8 mouse cellular contexts compared by ENCODE assay signal in the genomic region with DNA sequence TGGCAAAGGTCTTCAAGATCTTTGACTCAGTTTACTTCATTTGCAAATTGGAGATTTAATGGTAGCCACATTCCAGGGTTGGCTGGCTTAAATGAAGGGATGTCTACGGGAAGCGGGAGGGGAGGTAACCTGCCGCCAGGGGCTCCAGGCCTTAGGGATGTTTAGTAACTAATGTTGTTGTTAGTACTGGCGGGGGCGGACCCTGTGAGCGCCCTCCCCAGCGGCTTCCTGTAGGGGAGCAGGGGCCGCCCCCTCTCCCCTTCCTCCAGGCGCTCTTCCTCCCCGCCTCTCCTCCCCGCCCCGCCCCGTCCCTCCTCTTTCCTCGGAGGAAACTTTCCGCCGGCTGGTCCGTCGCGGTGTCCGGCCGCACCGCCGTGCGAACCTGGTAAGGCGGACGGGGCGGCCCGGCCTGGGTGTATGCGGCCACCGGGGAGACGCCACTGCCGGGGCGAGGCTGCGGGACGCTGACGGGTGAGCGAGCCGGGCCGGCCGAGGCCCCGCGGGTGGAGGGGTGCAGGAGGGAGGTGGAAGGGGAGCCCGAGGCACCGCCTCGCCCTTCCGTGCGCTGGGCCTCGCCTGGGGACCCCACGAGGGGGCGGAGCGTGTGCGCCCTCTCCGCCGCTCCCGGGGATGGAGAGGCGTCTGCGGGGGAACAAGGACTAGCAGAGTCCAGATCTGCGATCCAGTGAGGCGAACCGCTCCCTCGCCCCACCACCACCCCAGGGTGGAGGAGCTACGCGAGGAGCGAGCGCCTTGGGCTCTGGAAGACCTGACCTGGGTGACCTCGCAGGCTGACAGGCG. TPM values are rescaled to one million over a fixed set of nuclear protein-coding genes. Genes with fewer than 3 reads are reported as not detected.
DNase-seq lines count a peak whose midpoint lies in the region; ATAC-seq and TF ChIP-seq lines count a peak whose summit lies in the region.

No protein-coding gene starts in this region.

- 2% methylated on average over 64 of the region's 67 CpGs for WGBS in forebrain, embryonic 12.5 days
- WGBS in limb, embryonic 11.5 days: under 1% methylated on average over 63 of the region's 67 CpGs
- under 1% methylated on average over 67 of the region's 67 CpGs for WGBS in midbrain, embryonic 11.5 days

- H3K4me3 ChIP-seq in layer of hippocampus, adult 2 months: peak overlapping the region; percentile 61
- peak overlapping the region; percentile 50 for H3K4me3 ChIP-seq in forebrain, embryonic 12.5 days (replicated peaks)
- H3K4me3 ChIP-seq in limb, embryonic 11.5 days (ENCODE audit: low read depth, low read length): peak overlapping the region; percentile 88
- peak overlapping the region; percentile 39 for H3K4me3 ChIP-seq in midbrain, embryonic 11.5 days (ENCODE audit: low read depth, low read length)
- peak overlapping the region; percentile 58 for H3K4me3 ChIP-seq in testis, adult 2 months (ENCODE audit: control insufficient read depth, low read depth, low read length)

- peak overlapping the region; percentile 56 for H3K9ac ChIP-seq in forebrain, embryonic 12.5 days
- peak overlapping the region; percentile 79 for H3K9ac ChIP-seq in limb, embryonic 11.5 days (ENCODE audit: low read length)
- peak overlapping the region; percentile 33 for H3K9ac ChIP-seq in midbrain, embryonic 11.5 days (ENCODE audit: low read length)

- H3K4me1 ChIP-seq in forebrain, embryonic 12.5 days: peaks cover 18% of the 10 kb centered on the region
- peaks cover 41% of the 10 kb centered on the region for H3K4me1 ChIP-seq in limb, embryonic 11.5 days (ENCODE audit: control insufficient read depth, insufficient read depth, low read length)
- peaks cover 16% of the 10 kb centered on the region for H3K4me1 ChIP-seq in midbrain, embryonic 11.5 days (ENCODE audit: control insufficient read depth, insufficient read depth, low read length)
- H3K4me1 ChIP-seq in testis, adult 2 months (ENCODE audit: control insufficient read depth, insufficient read depth, low read length): peaks cover 17% of the 10 kb centered on the region

- H3K9me3 ChIP-seq in forebrain, embryonic 12.5 days: no peaks in the 10 kb centered on the region
- no peaks in the 10 kb centered on the region for H3K9me3 ChIP-seq in limb, embryonic 11.5 days (ENCODE audit: control insufficient read depth, low read length)
- no peaks in the 10 kb centered on the region for H3K9me3 ChIP-seq in midbrain, embryonic 11.5 days (ENCODE audit: control insufficient read depth, low read length)

- TF ChIP-seq POLR2A in testis, adult 2 months (IDR thresholded peaks at IDR 0.05; ENCODE audit: control insufficient read depth, low read depth, low read length): no peak

- intact Hi-C loops in heart, postnatal 36 days (cut with DNase I): loop anchor here (2.0 kb wide), 2 partner anchors 14 to 38 kb away; partner anchors contain the start of gene Sh3d21

- H3K4me2 ChIP-seq in forebrain, embryonic 12.5 days: peak overlapping the region; percentile 80
- peak overlapping the region; percentile 99 for H3K4me2 ChIP-seq in limb, embryonic 11.5 days (ENCODE audit: low read depth, severe bottlenecking)
- H3K4me2 ChIP-seq in midbrain, embryonic 11.5 days: peak overlapping the region; percentile 57

- no peaks in the 10 kb centered on the region for H3K36me3 ChIP-seq in forebrain, embryonic 12.5 days (replicated peaks)
- no peaks in the 10 kb centered on the region for H3K36me3 ChIP-seq in limb, embryonic 11.5 days (ENCODE audit: control insufficient read depth, insufficient read depth, low read length)
- no peaks in the 10 kb centered on the region for H3K36me3 ChIP-seq in midbrain, embryonic 11.5 days (ENCODE audit: control insufficient read depth, insufficient read depth, low read length)
- no peaks in the 10 kb centered on the region for H3K36me3 ChIP-seq in testis, adult 2 months (ENCODE audit: control insufficient read depth, insufficient read depth, low read length)

- no peak for DNase-seq in layer of hippocampus, adult 2 months (ENCODE audit: low spot score in 2 of 2)
- no peak for DNase-seq in layer of hippocampus, adult 9-10 months (ENCODE audit: low spot score)
- peak; percentile 73 to 83 for DNase-seq in heart, postnatal 36 days
- peak; percentile 81 for DNase-seq in limb, embryonic 11.5 days (ENCODE audit: low spot score)
- peak; percentile 93 for DNase-seq in midbrain, embryonic 11.5 days (ENCODE audit: low spot score, missing footprints)

- peak overlapping the region; percentile 67; the same call in 1 of the 2 replicates for H3K27ac ChIP-seq in layer of hippocampus, adult 2 months
- peak overlapping the region; percentile 50 for H3K27ac ChIP-seq in forebrain, embryonic 12.5 days
- H3K27ac ChIP-seq in limb, embryonic 11.5 days (replicated peaks; ENCODE audit: low read depth, low read length): peak overlapping the region; percentile 96
- no peak overlapping the region for H3K27ac ChIP-seq in midbrain, embryonic 11.5 days (ENCODE audit: low read depth, low read length)
- H3K27ac ChIP-seq in testis, adult 2 months (ENCODE audit: control insufficient read depth, insufficient read depth, low read depth, low read length): peak overlapping the region; percentile 12

- ATAC-seq in forebrain, embryonic 12.5 days (ENCODE audit: low FRiP score): no peak
- peak; percentile 28; the same call in 1 of the 2 replicates for ATAC-seq in limb, embryonic 11.5 days (ENCODE audit: insufficient number of reproducible peaks, low FRiP score, low TSS enrichment, low read depth)
- peak; percentile 45; the same call in 1 of the 2 replicates for ATAC-seq in midbrain, embryonic 11.5 days (ENCODE audit: low FRiP score)
- no peak for ATAC-seq in erythroid progenitor cell, adult 5-6 weeks (replicated peaks; ENCODE audit: low FRiP score, poor library complexity, severe bottlenecking)

- peak; percentile 49 for TF ChIP-seq CTCF in layer of hippocampus, adult 2 months (conservative IDR thresholded peaks at IDR 0.05)
- no peak for TF ChIP-seq CTCF in testis, adult 2 months (IDR thresholded peaks at IDR 0.05; ENCODE audit: control insufficient read depth, insufficient read depth, insufficient replicate concordance, low read depth, low read length)

- H3K27me3 ChIP-seq in forebrain, embryonic 12.5 days: peaks cover 57% of the 10 kb centered on the region
- H3K27me3 ChIP-seq in limb, embryonic 11.5 days (ENCODE audit: control insufficient read depth, insufficient read depth, low read length): no peaks in the 10 kb centered on the region
- H3K27me3 ChIP-seq in midbrain, embryonic 11.5 days (ENCODE audit: control insufficient read depth, insufficient read depth, low read length): peaks cover 34% of the 10 kb centered on the region
- no peaks in the 10 kb centered on the region for H3K27me3 ChIP-seq in testis, adult 2 months (ENCODE audit: control insufficient read depth, insufficient read depth, low read length)

RNA-seq across cellular contexts. Expression of gene Eva1b, which starts 0.8 kb away (rescaled TPM):
- total RNA-seq in layer of hippocampus, adult 2 months (2021): 1 to 10 TPM; 3.3 to 3.6 TPM
- polyA plus RNA-seq in forebrain, embryonic 12.5 days (2016; fragmentation: Nextera tagmentation; extraction: Ambion mirVana): 13.1 and 15.9 TPM in 2 replicates
- 10 to 100 TPM; 15.7 to 16.2 TPM for total RNA-seq in heart, postnatal 36 days (2021)
- 64.3 and 70.3 TPM in 2 replicates for polyA plus RNA-seq in limb, embryonic 11.5 days (2014; fragmentation: Nextera tagmentation; extraction: Ambion mirVana)
- polyA plus RNA-seq in midbrain, embryonic 11.5 days (2014; fragmentation: Nextera tagmentation; extraction: Ambion mirVana): 22.4 and 24.8 TPM in 2 replicates
- polyA plus RNA-seq in testis, adult 2 months (2012; rRNA removed): 5.4 and 6.2 TPM in 2 replicates
- not detected in 2 replicates for total RNA-seq in erythroid progenitor cell, adult 5-6 weeks (2015; ENCODE audit: low replicate concordance)
- total RNA-seq in erythroid progenitor cell, adult 5-6 weeks (2017; ENCODE audit: low replicate concordance): 0.51 TPM in 1 of 2 replicates, not detected in the other

RNA-seq across cellular contexts. Expression of gene Sh3d21, which starts 14.9 kb away (rescaled TPM):
- total RNA-seq in layer of hippocampus, adult 2 months (2021): under 1 TPM; 0.59 to 0.81 TPM
- polyA plus RNA-seq in forebrain, embryonic 12.5 days (2016; fragmentation: Nextera tagmentation; extraction: Ambion mirVana): 0.96 and 1.5 TPM in 2 replicates
- total RNA-seq in heart, postnatal 36 days (2021): 1 to 10 TPM; 2.4 to 3.6 TPM
- polyA plus RNA-seq in limb, embryonic 11.5 days (2014; fragmentation: Nextera tagmentation; extraction: Ambion mirVana): 5.4 and 5.5 TPM in 2 replicates
- polyA plus RNA-seq in midbrain, embryonic 11.5 days (2014; fragmentation: Nextera tagmentation; extraction: Ambion mirVana): 1.4 TPM in 2 replicates
- 285 and 337 TPM in 2 replicates for polyA plus RNA-seq in testis, adult 2 months (2012; rRNA removed)
- 1.8 TPM in 1 of 2 replicates, not detected in the other for total RNA-seq in erythroid progenitor cell, adult 5-6 weeks (2015; ENCODE audit: low replicate concordance)
- total RNA-seq in erythroid progenitor cell, adult 5-6 weeks (2017; ENCODE audit: low replicate concordance): 0.90 TPM in 1 of 2 replicates, not detected in the other

RNA-seq across cellular contexts. Expression of gene Stk40, which starts 44.6 kb away (rescaled TPM):
- 10 to 100 TPM; 24.8 to 26.6 TPM for total RNA-seq in layer of hippocampus, adult 2 months (2021)
- polyA plus RNA-seq in forebrain, embryonic 12.5 days (2016; fragmentation: Nextera tagmentation; extraction: Ambion mirVana): 42.8 and 48.5 TPM in 2 replicates
- 10 to 100 TPM; 33.6 to 41.5 TPM for total RNA-seq in heart, postnatal 36 days (2021)
- polyA plus RNA-seq in limb, embryonic 11.5 days (2014; fragmentation: Nextera tagmentation; extraction: Ambion mirVana): 27.8 and 30.4 TPM in 2 replicates
- polyA plus RNA-seq in midbrain, embryonic 11.5 days (2014; fragmentation: Nextera tagmentation; extraction: Ambion mirVana): 20.8 and 25.4 TPM in 2 replicates
- 33.5 and 33.9 TPM in 2 replicates for polyA plus RNA-seq in testis, adult 2 months (2012; rRNA removed)
- total RNA-seq in erythroid progenitor cell, adult 5-6 weeks (2015; ENCODE audit: low replicate concordance): 4.7 and 10.1 TPM in 2 replicates
- total RNA-seq in erythroid progenitor cell, adult 5-6 weeks (2017; ENCODE audit: low replicate concordance): 2.4 and 6.4 TPM in 2 replicates

RNA-seq across cellular contexts. Expression of gene Lsm10, which starts 51.9 kb away (rescaled TPM):
- 10 to 100 TPM; 13.4 to 13.8 TPM for total RNA-seq in layer of hippocampus, adult 2 months (2021)
- polyA plus RNA-seq in forebrain, embryonic 12.5 days (2016; fragmentation: Nextera tagmentation; extraction: Ambion mirVana): 41.9 and 46.6 TPM in 2 replicates
- 10 to 100 TPM; 14.5 to 16.4 TPM for total RNA-seq in heart, postnatal 36 days (2021)
- 39.0 and 44.8 TPM in 2 replicates for polyA plus RNA-seq in limb, embryonic 11.5 days (2014; fragmentation: Nextera tagmentation; extraction: Ambion mirVana)
- polyA plus RNA-seq in midbrain, embryonic 11.5 days (2014; fragmentation: Nextera tagmentation; extraction: Ambion mirVana): 40.8 and 45.7 TPM in 2 replicates
- polyA plus RNA-seq in testis, adult 2 months (2012; rRNA removed): 41.9 and 43.5 TPM in 2 replicates
- total RNA-seq in erythroid progenitor cell, adult 5-6 weeks (2015; ENCODE audit: low replicate concordance): 18.0 and 73.2 TPM in 2 replicates
- 2.2 and 4.1 TPM in 2 replicates for total RNA-seq in erythroid progenitor cell, adult 5-6 weeks (2017; ENCODE audit: low replicate concordance)

RNA-seq across cellular contexts. Expression of gene Thrap3, which starts 54.2 kb away (rescaled TPM):
- total RNA-seq in layer of hippocampus, adult 2 months (2021): 100 to 1,000 TPM; 150 to 166 TPM
- 284 and 305 TPM in 2 replicates for polyA plus RNA-seq in forebrain, embryonic 12.5 days (2016; fragmentation: Nextera tagmentation; extraction: Ambion mirVana)
- total RNA-seq in heart, postnatal 36 days (2021): 100 to 1,000 TPM; 119 to 123 TPM
- 247 and 264 TPM in 2 replicates for polyA plus RNA-seq in limb, embryonic 11.5 days (2014; fragmentation: Nextera tagmentation; extraction: Ambion mirVana)
- polyA plus RNA-seq in midbrain, embryonic 11.5 days (2014; fragmentation: Nextera tagmentation; extraction: Ambion mirVana): 192 and 219 TPM in 2 replicates
- 48.4 and 56.8 TPM in 2 replicates for polyA plus RNA-seq in testis, adult 2 months (2012; rRNA removed)
- total RNA-seq in erythroid progenitor cell, adult 5-6 weeks (2015; ENCODE audit: low replicate concordance): 169 and 213 TPM in 2 replicates
- 298 and 354 TPM in 2 replicates for total RNA-seq in erythroid progenitor cell, adult 5-6 weeks (2017; ENCODE audit: low replicate concordance)

Comparison
In these comparisons a context has a peak if more than half of its experiments do, and no peak if none do; other contexts are left out.
1. DNase-seq: peak in heart, postnatal 36 days (2 of 2), limb, embryonic 11.5 days (single experiment) and midbrain, embryonic 11.5 days (single experiment); none in layer of hippocampus, adult 2 months (0 of 2) and layer of hippocampus, adult 9-10 months (single experiment).
2. ATAC-seq: peak in limb, embryonic 11.5 days (single experiment) and midbrain, embryonic 11.5 days (single experiment); none in forebrain, embryonic 12.5 days (single experiment) and erythroid progenitor cell, adult 5-6 weeks (single experiment).
3. RNA of gene Sh3d21, which starts 14.9 kb away (polyA plus RNA-seq): 285 to 337 TPM in testis, adult 2 months; 5.4 to 5.5 TPM in limb, embryonic 11.5 days, 0.96 to 1.5 TPM in forebrain, embryonic 12.5 days and 1.4 TPM in midbrain, embryonic 11.5 days; every median in the first group is over 10 times any median in the second.
4. Peak in every context shown above with its lines, with median percentiles within 50 percentile points of each other: H3K4me3 ChIP-seq, H3K4me2 ChIP-seq and H3K9ac ChIP-seq.